Mouse (Mus musculus): ENCODE results near the gene Arl3.

GRCm38 (mm10) chr19:46510824-46511223, 62.2 kb downstream of the Arl3 start:
- peak; percentile 76 for TF ChIP-seq CTCF (IDR thresholded peaks at IDR 0.05)
- TF ChIP-seq EP300 (IDR thresholded peaks at IDR 0.05) = no peak
